Mouse (Mus musculus): ENCODE measurements at regions not wholly inside any gene's neighbourhood (a gene's known extent, or its start where the extent isn't known, plus 50 kb on each side); places are given as distances from the start of the nearest gene placed in this dataset.
"Not testable (repeated sequence)": the region's sequence is repeated elsewhere in the genome, so short reads cannot be mapped to it uniquely, and the experiment has no call there.

- no peak for DNase-seq
Observed at GRCm38 (mm10) chr6:22497306-22497705, 141.3 kb upstream of the Fam3c start.

- peak in 1 of 2 experiments; percentile 50 for DNase-seq
Observed at GRCm38 (mm10) chr6:22496471-22496870, 140.4 kb upstream of the Fam3c start.

- peak; percentile 17 to 37 for DNase-seq
Observed at GRCm38 (mm10) chr6:22493632-22494260, 137.7 kb upstream of the Fam3c start.

- DNase-seq = no peak
Observed at GRCm38 (mm10) chr6:22492896-22493295, 136.9 kb upstream of the Fam3c start.

- no peak for DNase-seq
Observed at GRCm38 (mm10) chr6:22490762-22491161, 134.7 kb upstream of the Fam3c start.

GRCm38 (mm10) chr6:22487467-22487866 is 131.4 kb upstream of the Fam3c start:
- DNase-seq = no peak

GRCm38 (mm10) chr6:22485828-22486518 is 129.9 kb upstream of the Fam3c start:
- DNase-seq = no peak

- not testable (repeated sequence) for DNase-seq
Observed at GRCm38 (mm10) chr6:22482257-22482656, 126.2 kb upstream of the Fam3c start.

- DNase-seq = no peak
Observed at GRCm38 (mm10) chr6:22474604-22475003, 118.6 kb upstream of the Fam3c start.

GRCm38 (mm10) chr6:22474011-22474410 is 118.0 kb upstream of the Fam3c start:
- no peak for DNase-seq

- DNase-seq = not testable (repeated sequence)
Observed at GRCm38 (mm10) chr6:22472400-22472799, 116.4 kb upstream of the Fam3c start.

- DNase-seq = no peak
Observed at GRCm38 (mm10) chr6:22467334-22467993, 111.4 kb upstream of the Fam3c start.

GRCm38 (mm10) chr6:22465926-22466325 is 109.9 kb upstream of the Fam3c start:
- DNase-seq = no peak

GRCm38 (mm10) chr6:22459440-22460016 is 103.5 kb upstream of the Fam3c start:
- DNase-seq = no peak

- no peak for DNase-seq
Observed at GRCm38 (mm10) chr6:22452203-22452602, 96.2 kb upstream of the Fam3c start.

GRCm38 (mm10) chr6:22450501-22450900 is 94.5 kb upstream of the Fam3c start:
- no peak for DNase-seq

- no peak for DNase-seq
Observed at GRCm38 (mm10) chr6:22448906-22449305, 92.9 kb upstream of the Fam3c start.

- DNase-seq = no peak
Observed at GRCm38 (mm10) chr6:22447636-22448035, 91.6 kb upstream of the Fam3c start.

GRCm38 (mm10) chr6:22446621-22447310 is 90.7 kb upstream of the Fam3c start:
- DNase-seq = peak in 1 of 2 experiments; percentile 11

- not testable (repeated sequence) for DNase-seq
Observed at GRCm38 (mm10) chr6:22444856-22445255, 88.8 kb upstream of the Fam3c start.

- DNase-seq = no peak
Observed at GRCm38 (mm10) chr6:22444220-22444619, 88.2 kb upstream of the Fam3c start.

GRCm38 (mm10) chr6:22443573-22443972 is 87.5 kb upstream of the Fam3c start:
- no peak for DNase-seq

- no peak for DNase-seq
Observed at GRCm38 (mm10) chr6:22443170-22443569, 87.1 kb upstream of the Fam3c start.

All from kidney, postnatal 36 days (tissue).